Mouse (Mus musculus) heart, postnatal 10 days (tissue): Measurements from ENCODE around the gene T. TPM values are rescaled to one million over a fixed set of nuclear protein-coding genes. Genes with fewer than 3 reads are reported as not detected.

ENCODE experiments used
- DNase-seq, 2 experiments: peaks; one replicate each; pipeline ENCODE4 v3.0.0; 2021
- intact Hi-C: fragments of 180-260 bp; cut with DNase I; formaldehyde crosslinking; loops from one replicate; pipeline ENCODE4 v1.15.1; 2025
- total RNA-seq, 2 experiments: library from RNA; stranded (reverse); gene quantifications; 2 replicates each; pipeline ENCODE4 v1.2.3; 2021

Gene T
- total RNA-seq, 2 experiments from 2014 or later: not detected

GRCm38 (mm10) chr17:8490971-8491370 is 56.7 kb downstream of the T start:
- DNase-seq: no peak
- intact Hi-C loops: no loop called here

Other genes with a start within 250 kb of the T start
- gene Ccr6, start 198.4 kb upstream of the T start, total RNA-seq: not detected
- 100 to 1,000 TPM; 352 to 392 TPM for gene Mpc1, start 151.5 kb upstream of the T start, total RNA-seq
- gene Sft2d1, start 123.3 kb upstream of the T start, total RNA-seq: 10 to 100 TPM; 22.8 to 29.7 TPM
- gene Prr18, start 97.0 kb upstream of the T start, total RNA-seq: under 1 TPM; 0.10 to 0.31 TPM
- under 1 TPM; 0.84 TPM for gene T2, start 78.4 kb upstream of the T start, total RNA-seq
- gene Pde10a, start 90.9 kb downstream of the T start, total RNA-seq: 1 to 10 TPM; 5.0 to 7.7 TPM
- not detected for gene Gm17087, start 132.5 kb downstream of the T start, total RNA-seq